Mouse (Mus musculus) heart, postnatal 0 days (tissue): Measurements from ENCODE around the gene Akt2.

Source experiments
- CTCF ChIP-seq: IDR thresholded peaks from 2 replicates; pipeline ENCODE4 v1.5.1; 2016; ENCODE audit warnings: antibody characterized with exemption, control low read depth, low read depth
- EP300 ChIP-seq: IDR thresholded peaks from 2 replicates; pipeline ENCODE4 v1.6.1; 2016; ENCODE audit warnings: antibody characterized with exemption, low read depth

DNA sequence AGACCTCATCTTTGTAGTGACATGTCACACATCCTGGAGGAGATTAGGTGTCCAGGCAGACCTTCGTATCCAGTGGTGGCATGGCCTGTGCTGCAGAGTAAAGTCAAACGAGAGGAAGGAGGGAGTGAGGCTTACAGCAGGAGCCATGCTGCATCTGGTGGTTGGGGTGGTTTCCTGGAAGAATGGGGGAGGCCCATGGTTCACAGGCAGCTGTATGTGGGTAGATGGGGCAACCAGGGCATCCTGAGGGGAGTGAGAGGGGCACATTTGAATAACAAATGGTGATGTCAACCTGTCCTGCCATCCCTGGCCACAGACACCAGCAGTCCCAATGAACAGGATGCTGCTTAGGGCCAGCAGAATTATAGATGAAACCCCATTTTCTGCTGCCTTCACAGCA lies 18.3 kb downstream of the Akt2 start:
- TF ChIP-seq CTCF = no peak
- no peak for TF ChIP-seq EP300
